Mouse (Mus musculus) cortical plate, adult 2 months (tissue): ENCODE data around the gene Dusp6. TPM values are rescaled to one million over a fixed set of nuclear protein-coding genes. Genes with fewer than 3 reads are reported as not detected.

Experiments used
- H3K27ac ChIP-seq: fragments of 200-500 bp; 2 replicates; pipeline ENCODE4 v1.5.1; 2012; ENCODE audit warnings: low read length, control low read depth, inconsistent platforms; ENCODE audit not compliant: insufficient read depth
- H3K4me1 ChIP-seq: fragments of 200-500 bp; 2 replicates; pipeline ENCODE4 v1.6.1; 2011; ENCODE audit warnings: low read length; ENCODE audit not compliant: control insufficient read depth, insufficient read depth
- H3K4me3 ChIP-seq: fragments of 200-500 bp; 2 replicates; pipeline ENCODE4 v1.5.1; 2011; ENCODE audit warnings: mild to moderate bottlenecking, low read length, control low read depth; ENCODE audit not compliant: insufficient read depth
- CTCF ChIP-seq: fragments of 200-500 bp; IDR thresholded peaks from 2 replicates; pipeline ENCODE4 v1.5.1; 2011; ENCODE audit warnings: mild to moderate bottlenecking, control low read depth, low read length; ENCODE audit not compliant: insufficient read depth; ENCODE audit errors: extremely low read depth
- POLR2A ChIP-seq: fragments of 200-500 bp; IDR thresholded peaks from 2 replicates; pipeline ENCODE4 v1.6.1; 2011; ENCODE audit warnings: mild to moderate bottlenecking, low read length, control low read depth; ENCODE audit not compliant: insufficient read depth; ENCODE audit errors: extremely low read depth
- polyA plus RNA-seq: library from polyadenylated mRNA; depleted of rRNA; stranded (reverse); fragments of >200 nt; gene quantifications from 2 replicates; pipeline ENCODE4 v1.2.3, GENCODE M21; 2012

The Dusp6 gene
- polyA plus RNA-seq, 1 experiment = 75.8 TPM

GRCm38 (mm10) chr10:99244655-99245260 lies 18.3 kb upstream of the Dusp6 start:
- Histone ChIP-seq H3K4me3 (no peak overlapping the region), H3K27ac (no peak overlapping the region), H3K4me1 (peaks cover 2% of the 10 kb centered on the region; the same call in 1 of the 2 replicates)
- TF ChIP-seq POLR2A (no peak), CTCF (no peak)

- Histone ChIP-seq H3K27ac (no peak overlapping the region), H3K4me1 (no peaks in the 10 kb centered on the region), H3K4me3 (no peak overlapping the region)
- no peak for TF ChIP-seq CTCF
- TF ChIP-seq POLR2A = no peak
Measured at GRCm38 (mm10) chr10:99246797-99247508, 16.1 kb upstream of the Dusp6 start.

- TF ChIP-seq CTCF (no peak), POLR2A (no peak)
- H3K4me1 ChIP-seq = no peaks in the 10 kb centered on the region
- no peak overlapping the region; the same call in 1 of the 2 replicates for H3K4me3 ChIP-seq
- peak overlapping the region; percentile 27; the same call in 1 of the 2 replicates for H3K27ac ChIP-seq
Measured at GRCm38 (mm10) chr10:99250874-99251281, 12.2 kb upstream of the Dusp6 start.

- Histone ChIP-seq H3K4me1 (no peaks in the 10 kb centered on the region), H3K4me3 (no peak overlapping the region), H3K27ac (no peak overlapping the region)
- no peak for TF ChIP-seq CTCF
Measured at GRCm38 (mm10) chr10:99253412-99253811, 9.6 kb upstream of the Dusp6 start.

GRCm38 (mm10) chr10:99255830-99256570 lies 7.0 kb upstream of the Dusp6 start:
- H3K4me1 ChIP-seq = no peaks in the 10 kb centered on the region
- no peak overlapping the region for H3K27ac ChIP-seq
- no peak overlapping the region for H3K4me3 ChIP-seq
- TF ChIP-seq POLR2A (no peak), CTCF (no peak)

- no peak overlapping the region for H3K27ac ChIP-seq
- no peak for TF ChIP-seq CTCF
- TF ChIP-seq POLR2A = no peak
- H3K4me3 ChIP-seq = no peak overlapping the region
- no peaks in the 10 kb centered on the region for H3K4me1 ChIP-seq
Measured at GRCm38 (mm10) chr10:99257531-99257930, 5.5 kb upstream of the Dusp6 start.

GRCm38 (mm10) chr10:99259840-99260239 lies 3.2 kb upstream of the Dusp6 start:
- Histone ChIP-seq H3K27ac (no peak overlapping the region), H3K4me3 (no peak overlapping the region), H3K4me1 (no peaks in the 10 kb centered on the region)
- TF ChIP-seq CTCF (no peak), POLR2A (no peak)

- peak overlapping the region; percentile 99 for H3K27ac ChIP-seq
- H3K4me3 ChIP-seq = peak overlapping the region; percentile 93
- TF ChIP-seq CTCF (no peak), POLR2A (0 out of 2 replicates have a peak, but pooled peaks have one; percentile 10)
- no peaks in the 10 kb centered on the region for H3K4me1 ChIP-seq
Measured at GRCm38 (mm10) chr10:99261151-99261635, 1.8 kb upstream of the Dusp6 start.

- H3K4me1 ChIP-seq = no peaks in the 10 kb centered on the region
- TF ChIP-seq CTCF (no peak), POLR2A (peak; percentile 46; the same call in 1 of the 2 replicates)
- H3K27ac ChIP-seq = peak overlapping the region; percentile 99
- peak overlapping the region; percentile 93 for H3K4me3 ChIP-seq
Measured at GRCm38 (mm10) chr10:99261636-99262318, 1.3 kb upstream of the Dusp6 start.
